Mouse (Mus musculus): Measurements from ENCODE around the gene Slc4a3. TPM values are rescaled to one million over a fixed set of nuclear protein-coding genes. Genes with fewer than 3 reads are reported as not detected.
A peak's percentile ranks its signal among the peaks of the same experiment; 100 is the strongest.

The Slc4a3 gene
- total RNA-seq, 2 experiments from 2014 or later, result 7.2 to 11.9 TPM

DNA sequence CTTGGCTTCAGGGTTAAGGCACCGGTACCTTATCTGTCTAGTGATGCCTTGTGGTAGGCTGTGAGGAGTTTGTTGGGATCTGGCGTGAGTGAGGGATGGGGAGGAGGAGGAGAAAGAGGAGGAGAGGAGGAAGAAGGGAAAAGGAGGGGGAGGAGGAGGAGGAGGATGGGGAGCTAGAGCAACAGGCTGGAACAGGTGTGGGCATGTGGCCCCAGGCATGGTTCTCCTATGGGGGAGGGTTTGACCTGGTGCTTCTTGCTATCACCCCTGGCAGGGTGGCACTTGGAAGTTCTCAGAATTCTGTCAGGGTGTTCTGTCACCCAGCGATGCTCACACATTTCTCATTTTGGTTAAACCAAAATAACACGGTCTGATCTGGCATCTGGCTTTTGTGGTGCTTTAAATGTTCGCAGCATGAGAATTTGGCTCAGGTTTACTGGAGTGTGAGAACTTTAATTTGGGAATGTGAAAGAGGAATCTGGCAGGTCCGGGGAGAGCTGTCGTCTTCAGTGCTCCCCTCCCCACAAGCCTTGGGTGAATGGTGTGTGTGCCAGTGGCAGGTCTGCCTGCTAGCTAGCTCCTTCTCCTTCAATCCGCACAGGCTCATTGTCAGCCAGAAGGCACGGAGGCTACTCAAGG, 10.2 kb downstream of the Slc4a3 start:
- intact Hi-C loops (cut with DNase I), result loop anchor here (10.0 kb wide), 1 partner anchor 221 kb away; no protein-coding TSS in a partner anchor

DNA sequence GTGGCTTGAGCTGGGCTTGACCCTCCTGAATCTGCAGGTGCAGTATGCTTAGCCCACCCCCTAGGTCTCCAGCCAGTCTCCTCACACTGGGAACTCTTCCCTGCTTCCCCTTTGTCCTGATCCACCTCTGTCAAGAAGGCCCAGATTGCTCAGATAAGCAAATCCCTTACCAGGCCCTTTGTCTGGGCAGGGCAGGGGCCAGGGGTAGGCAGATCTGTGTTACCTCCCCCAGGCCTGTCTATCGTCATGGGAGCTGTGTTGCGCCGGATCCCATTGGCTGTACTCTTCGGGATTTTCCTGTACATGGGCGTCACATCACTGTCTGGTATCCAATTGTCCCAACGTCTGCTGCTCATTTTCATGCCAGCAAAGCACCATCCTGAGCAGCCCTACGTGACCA, 11.0 kb downstream of the Slc4a3 start:
- intact Hi-C loops (cut with DNase I), result loop anchor here (10.0 kb wide), 1 partner anchor 222 kb away; no protein-coding TSS in a partner anchor
- Histone ChIP-seq H3K4me3 (no peak overlapping the region), H3K27ac (no peak overlapping the region)
- no peak for TF ChIP-seq CTCF (IDR thresholded peaks at IDR 0.05)
- no peak for DNase-seq

More for the DNA sequence above, 10.2 kb downstream of the Slc4a3 start:
- Histone ChIP-seq H3K27ac (no peak overlapping the region), H3K4me3 (no peak overlapping the region)
- DNase-seq, result no peak
- no peak for TF ChIP-seq CTCF (IDR thresholded peaks at IDR 0.05)

DNA sequence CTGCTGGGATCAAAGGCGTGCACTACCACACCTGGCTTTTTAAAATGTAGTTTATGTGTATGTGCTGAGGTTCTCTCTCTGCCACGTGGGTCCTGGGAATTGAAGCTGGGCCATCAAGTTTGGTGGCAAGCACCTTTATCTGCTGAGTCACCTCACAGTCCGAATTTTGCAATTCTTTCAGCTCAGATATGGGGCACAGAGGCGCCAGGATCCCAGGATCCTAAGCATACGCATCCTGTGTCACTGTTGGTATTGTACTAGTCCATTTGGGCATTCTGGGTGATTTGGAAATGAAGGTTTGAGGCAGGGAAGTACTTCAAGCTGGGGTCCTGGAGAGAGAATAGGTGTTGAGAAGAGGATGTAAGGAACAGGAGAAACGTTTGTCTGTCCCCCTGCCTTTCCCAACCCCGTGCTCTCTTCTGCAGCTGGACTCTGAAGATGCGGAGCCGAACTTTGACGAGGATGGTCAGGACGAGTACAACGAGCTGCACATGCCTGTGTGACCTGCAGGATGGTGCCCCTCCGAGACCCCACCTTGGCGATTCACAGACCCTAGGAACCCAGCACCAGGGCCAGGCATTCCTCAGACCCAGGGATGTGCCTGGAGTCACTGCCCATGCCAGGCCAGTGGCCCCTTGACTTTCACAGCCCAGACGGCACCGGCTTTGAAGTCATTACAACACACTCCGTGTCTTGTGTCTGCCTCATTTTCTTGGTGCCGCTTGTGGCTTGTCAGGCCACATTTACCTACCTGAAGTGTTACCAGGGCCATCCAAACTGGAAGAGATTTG, 12.5 kb downstream of the Slc4a3 start:
- no peak for TF ChIP-seq CTCF (IDR thresholded peaks at IDR 0.05)
- intact Hi-C loops (cut with DNase I), result loop anchor here (1.0 to 10.0 kb wide), 2 partner anchors 81 to 224 kb away; no protein-coding TSS in a partner anchor
- DNase-seq, result no peak
- Histone ChIP-seq H3K27ac (peak overlapping the region; percentile 84), H3K4me3 (no peak overlapping the region; the same call in 1 of the 2 replicates)

DNA sequence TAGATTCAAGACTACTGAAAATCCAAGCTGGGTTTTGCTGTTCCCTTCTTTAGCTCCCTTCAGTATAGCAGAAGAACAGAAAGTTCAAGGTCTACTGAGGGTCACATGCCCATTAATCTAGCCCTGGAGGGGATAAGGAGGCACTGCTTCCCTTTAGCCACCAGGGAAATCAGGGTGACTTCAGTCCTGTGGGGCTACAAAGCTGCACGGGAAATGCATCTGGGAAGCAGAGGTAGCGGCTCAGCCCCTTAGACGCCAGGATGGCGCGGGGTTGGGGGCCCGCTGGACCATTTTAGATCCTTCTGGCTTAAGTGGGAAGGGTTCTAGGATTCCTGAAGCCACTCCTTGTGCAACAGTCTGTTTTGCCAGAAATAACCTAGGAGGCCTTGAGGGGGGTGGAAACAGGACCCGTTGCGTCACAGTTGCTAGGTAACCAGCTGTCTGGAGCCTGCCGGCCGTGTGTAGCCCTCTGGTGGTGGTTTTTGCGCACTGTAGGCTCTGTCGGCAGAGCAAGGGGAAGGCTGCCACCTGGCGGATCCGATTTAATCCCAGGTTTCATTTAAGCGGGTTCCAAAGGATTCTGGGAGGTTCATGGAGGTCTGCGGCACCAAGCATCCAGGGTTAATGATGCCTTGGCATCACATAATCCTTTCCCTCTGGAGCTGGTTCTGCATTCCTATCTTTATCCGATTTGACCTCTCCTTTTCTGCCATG, 13.3 kb downstream of the Slc4a3 start:
- intact Hi-C loops (cut with DNase I), result loop anchor here (1.0 to 10.0 kb wide), 2 partner anchors 82 to 225 kb away; no protein-coding TSS in a partner anchor

DNA sequence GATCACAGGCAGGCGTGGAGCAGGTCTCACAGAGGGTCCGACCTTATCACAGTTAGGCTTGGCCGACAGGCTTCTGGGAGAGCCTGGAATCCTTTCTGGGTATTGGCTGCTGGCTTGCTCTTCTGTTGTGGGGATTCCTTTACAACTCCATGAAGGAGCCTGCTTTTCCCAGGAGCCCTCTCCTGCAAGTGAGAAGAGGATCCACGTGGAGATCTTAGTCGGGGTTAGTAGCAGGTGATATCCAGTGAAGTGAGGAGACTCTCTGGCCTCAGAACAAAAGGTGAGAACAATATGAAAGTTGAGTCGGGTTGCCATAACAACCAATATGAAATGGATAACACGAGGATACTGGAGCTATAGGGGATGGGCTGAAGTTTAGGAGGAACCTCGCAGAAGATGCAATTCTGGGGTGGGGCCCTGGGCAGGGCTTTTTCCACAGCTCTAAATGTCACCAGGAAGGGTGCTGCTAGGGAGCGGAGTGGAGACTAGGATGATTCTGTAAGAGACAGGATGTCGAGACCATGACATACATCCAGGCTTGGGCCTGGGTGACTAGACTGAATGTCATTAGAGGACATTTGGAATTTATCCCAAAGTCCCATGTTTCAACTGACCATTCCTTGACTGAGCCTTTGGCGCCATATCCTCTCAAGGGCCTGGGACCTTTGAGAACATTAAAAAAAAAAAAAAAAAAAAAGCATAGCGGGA, 14.3 kb downstream of the Slc4a3 start:
- no peak overlapping the region for H3K27ac ChIP-seq
- no peak for TF ChIP-seq CTCF (IDR thresholded peaks at IDR 0.05)
- no peak for DNase-seq
- no peak overlapping the region for H3K4me3 ChIP-seq
- intact Hi-C loops (cut with DNase I), result no loop called here

More for the DNA sequence above, 13.3 kb downstream of the Slc4a3 start:
- TF ChIP-seq CTCF (IDR thresholded peaks at IDR 0.05), result no peak; the same call in 1 of the 2 replicates
- H3K4me3 ChIP-seq, result peak overlapping the region; percentile 50
- DNase-seq, result peak; percentile 96
- H3K27ac ChIP-seq, result peak overlapping the region; percentile 84

DNA sequence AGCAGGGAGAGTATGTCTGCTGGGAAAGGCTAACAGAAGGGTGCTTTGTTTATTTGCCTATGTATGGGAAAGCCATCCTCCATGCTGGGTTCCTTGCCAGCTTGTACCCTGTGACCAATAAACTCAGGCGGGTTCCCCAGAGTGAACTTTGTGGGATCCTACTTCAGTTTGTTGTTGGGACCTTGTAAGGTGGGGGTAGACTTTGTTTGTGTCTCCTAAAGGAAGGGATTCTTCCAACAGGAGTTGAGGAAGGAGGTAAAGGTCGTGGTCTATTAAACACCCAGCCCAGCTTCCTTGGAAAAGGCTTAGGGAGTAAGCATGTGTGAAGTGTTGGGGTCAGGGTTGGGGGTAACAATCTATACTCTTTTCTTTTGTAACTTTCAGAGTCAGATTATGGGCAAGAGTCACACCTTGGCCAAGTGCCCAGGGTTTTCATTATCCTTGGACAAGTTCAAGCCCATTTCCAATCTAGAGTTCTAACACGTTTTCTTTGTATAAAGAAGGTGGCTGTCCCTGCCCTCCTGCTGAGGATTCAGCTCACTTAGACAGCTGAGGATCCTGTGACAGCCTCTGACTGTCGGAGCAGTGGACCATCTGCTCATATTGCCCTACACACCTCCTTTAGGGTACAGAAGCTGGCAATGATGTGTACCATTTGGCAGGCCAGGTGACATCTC, 15.3 kb downstream of the Slc4a3 start:
- no peak for DNase-seq
- no peak overlapping the region for H3K27ac ChIP-seq
- intact Hi-C loops (cut with DNase I), result no loop called here
- TF ChIP-seq CTCF (IDR thresholded peaks at IDR 0.05), result no peak
- H3K4me3 ChIP-seq, result no peak overlapping the region

DNA sequence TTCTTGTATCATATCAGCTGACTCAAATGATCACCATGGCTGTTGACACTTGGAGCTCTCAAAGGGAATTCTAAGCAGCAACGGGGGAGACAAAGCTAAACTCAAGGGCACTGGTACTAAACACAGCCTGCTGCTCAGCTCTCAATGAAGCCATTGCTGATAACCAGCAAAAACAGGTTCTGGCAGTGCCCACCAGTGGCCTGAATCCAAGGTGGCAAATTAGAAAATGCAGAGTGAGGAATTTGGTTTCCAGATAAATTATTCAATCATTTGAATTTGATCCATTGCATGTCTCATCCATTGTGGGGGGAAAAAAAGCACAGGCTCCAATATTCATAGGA, 15.8 kb downstream of the Slc4a3 start:
- no peak for TF ChIP-seq CTCF (IDR thresholded peaks at IDR 0.05)
- no peak overlapping the region for H3K4me3 ChIP-seq
- no peak overlapping the region for H3K27ac ChIP-seq
- no peak for DNase-seq
- intact Hi-C loops (cut with DNase I), result no loop called here

DNA sequence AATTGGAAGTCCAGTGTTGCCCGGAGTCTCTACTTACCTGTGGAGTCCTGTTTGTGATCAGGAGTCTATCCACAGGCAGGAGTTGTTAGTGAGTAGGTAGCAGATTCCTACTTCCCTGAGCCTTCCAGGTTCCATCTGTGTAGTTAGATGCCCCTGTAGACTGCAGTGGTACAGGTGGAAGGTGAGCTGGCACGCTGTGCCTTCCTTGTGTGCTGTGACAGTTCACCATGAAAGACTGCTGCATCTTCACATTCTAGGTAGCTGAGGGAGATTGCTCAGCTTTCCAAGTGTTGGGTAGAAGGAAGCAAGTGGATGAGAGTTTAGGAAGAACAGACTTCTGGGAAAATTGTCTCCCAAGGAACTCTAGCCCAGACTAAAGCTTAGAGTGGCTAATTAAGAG, 18.0 kb downstream of the Slc4a3 start:
- H3K27ac ChIP-seq, result no peak overlapping the region
- intact Hi-C loops (cut with DNase I), result no loop called here
- no peak for TF ChIP-seq CTCF (IDR thresholded peaks at IDR 0.05)
- no peak overlapping the region for H3K4me3 ChIP-seq
- no peak for DNase-seq

DNA sequence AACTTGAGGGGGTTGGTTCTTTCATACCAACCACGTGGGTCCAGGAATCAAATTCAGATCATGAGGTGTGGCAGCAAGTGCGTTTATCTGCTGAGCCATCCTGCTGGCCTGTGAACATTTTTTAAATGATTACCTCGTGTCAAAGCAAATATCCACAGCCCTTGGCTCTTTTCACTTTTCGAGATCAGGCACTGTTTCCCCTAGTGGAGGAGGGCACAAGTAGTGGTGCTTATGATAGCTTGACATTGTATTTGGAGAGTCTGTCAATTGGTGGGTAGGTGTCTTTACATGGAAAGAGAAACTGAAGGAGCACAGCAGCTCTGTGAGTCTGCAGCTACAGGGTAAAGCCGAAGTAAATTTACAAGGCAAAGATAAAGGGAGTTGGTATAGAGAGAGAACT, 18.9 kb downstream of the Slc4a3 start:
- DNase-seq, result no peak
- intact Hi-C loops (cut with DNase I), result no loop called here
- Histone ChIP-seq H3K4me3 (no peak overlapping the region), H3K27ac (no peak overlapping the region)
- TF ChIP-seq CTCF (IDR thresholded peaks at IDR 0.05), result no peak

DNA sequence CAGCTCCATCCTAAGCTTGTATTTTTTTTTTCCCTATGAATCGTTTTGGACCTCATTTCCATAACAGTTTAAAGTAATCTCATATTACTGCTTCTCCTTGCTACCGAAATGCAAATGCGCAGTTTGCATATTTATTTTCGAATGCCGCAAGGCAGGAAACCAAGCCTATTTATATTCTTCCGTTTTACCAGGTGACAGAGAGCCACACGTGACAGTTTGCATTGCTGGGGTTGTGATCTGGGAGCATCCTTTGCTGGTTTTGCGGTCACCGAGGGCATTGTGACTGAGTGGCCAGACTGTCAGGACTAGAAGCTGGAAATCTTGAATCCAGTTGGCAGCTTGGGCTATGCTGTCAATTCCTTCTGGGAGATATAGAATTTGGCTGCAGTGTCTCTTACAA, 19.6 kb downstream of the Slc4a3 start:
- no peak for TF ChIP-seq CTCF (IDR thresholded peaks at IDR 0.05)
- DNase-seq, result no peak
- H3K27ac ChIP-seq, result no peak overlapping the region
- H3K4me3 ChIP-seq, result no peak overlapping the region
- intact Hi-C loops (cut with DNase I), result no loop called here

DNA sequence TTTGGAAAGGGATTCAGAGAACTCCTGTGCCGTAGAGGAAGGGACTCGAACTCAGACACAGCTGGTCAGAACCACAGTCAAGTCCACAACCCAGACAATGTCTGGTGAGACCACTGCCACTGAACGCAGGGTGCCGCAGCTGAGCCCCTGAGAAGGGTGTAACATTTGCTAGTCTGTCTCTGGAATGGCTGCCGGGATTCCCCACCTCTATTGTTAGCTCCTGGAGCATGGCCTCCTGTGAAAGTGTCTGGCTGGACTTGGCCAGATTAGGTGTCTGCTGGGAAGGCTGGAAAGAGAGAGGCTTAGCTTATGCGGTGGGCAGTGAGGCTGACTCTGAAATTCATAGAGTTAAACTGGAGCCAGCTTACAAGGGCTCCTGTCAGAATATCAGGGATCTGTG, 24.3 kb downstream of the Slc4a3 start:
- Histone ChIP-seq H3K4me3 (no peak overlapping the region), H3K27ac (no peak overlapping the region)
- DNase-seq, result no peak
- no peak for TF ChIP-seq CTCF (IDR thresholded peaks at IDR 0.05)
- intact Hi-C loops (cut with DNase I), result no loop called here

DNA sequence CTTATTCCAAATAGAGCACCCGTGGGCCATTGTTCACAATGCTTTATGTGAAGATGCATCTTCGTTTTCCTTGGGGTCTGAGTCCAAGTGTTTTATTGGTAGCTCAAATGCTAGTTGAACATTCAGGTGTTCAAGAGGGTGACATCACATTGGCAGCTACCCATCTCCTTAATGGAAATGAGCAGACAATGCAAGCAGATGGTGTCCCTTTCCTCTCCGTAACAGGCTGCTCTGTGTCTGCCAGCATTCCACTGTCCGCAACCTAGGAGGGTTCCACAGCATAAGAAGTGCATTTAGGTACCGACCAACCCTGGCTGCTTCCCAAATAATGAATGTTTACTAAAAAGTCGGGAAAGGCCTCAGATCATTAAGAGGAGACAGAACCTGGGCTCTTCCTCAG, 26.7 kb downstream of the Slc4a3 start:
- H3K27ac ChIP-seq, result no peak overlapping the region
- no peak for TF ChIP-seq CTCF (IDR thresholded peaks at IDR 0.05)
- intact Hi-C loops (cut with DNase I), result no loop called here
- DNase-seq, result no peak
- H3K4me3 ChIP-seq, result no peak overlapping the region
